Mouse (Mus musculus): ENCODE data around the gene Slc25a29.

DNA sequence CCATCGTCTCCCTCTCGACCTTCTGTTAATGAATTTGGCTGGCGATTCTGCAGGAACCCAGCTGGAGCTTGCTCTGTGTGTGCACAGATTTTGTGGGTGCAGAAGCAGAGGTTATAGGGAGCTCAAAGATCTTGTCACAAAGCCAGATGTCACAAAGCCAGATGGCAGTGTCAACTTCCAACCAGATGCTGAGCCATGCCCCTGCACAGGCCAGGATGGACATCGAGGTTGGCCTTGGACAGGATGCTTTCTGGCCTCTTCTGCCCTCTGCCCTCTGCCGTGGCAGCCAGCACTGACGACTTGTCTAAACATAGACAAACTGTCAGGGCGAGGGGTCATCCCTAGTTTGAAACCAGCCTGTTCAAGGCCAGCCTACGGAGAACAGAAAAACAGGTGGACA, 14.4 kb upstream of the Slc25a29 start:
- no peak for TF ChIP-seq GATA1 (IDR thresholded peaks at IDR 0.05; ENCODE audit: borderline replicate concordance, low read length)
- TF ChIP-seq CTCF (IDR thresholded peaks at IDR 0.05; ENCODE audit: low read depth, low read length) = no peak
- TF ChIP-seq TAL1 (conservative IDR thresholded peaks at IDR 0.05; ENCODE audit: low read depth, low read length) = no peak
- TF ChIP-seq POLR2AphosphoS5 (IDR thresholded peaks at IDR 0.05; ENCODE audit: insufficient replicate concordance, low read depth, low read length) = no peak
- no peak for TF ChIP-seq GATA2 (IDR thresholded peaks at IDR 0.05; ENCODE audit: borderline replicate concordance, low read depth, low read length)

Measured in G1E (cell line).